Mouse (Mus musculus): Measurements from ENCODE around the gene Zic1.

GRCm38 (mm10) chr9:91358851-91359687, 6.5 kb downstream of the Zic1 start:
- TF ChIP-seq FLI1 (IDR thresholded peaks at IDR 0.05; ENCODE audit: low read length) (no peak), GATA1 (IDR thresholded peaks at IDR 0.05; ENCODE audit: borderline replicate concordance, low read length) (no peak)

All from megakaryocyte, embryonic 14.5 days (primary cell).